Mouse (Mus musculus) neutrophil, adult 59 days (primary cell): Measurements from ENCODE around the gene Vmn2r93. TPM values are rescaled to one million over a fixed set of nuclear protein-coding genes. Genes with fewer than 3 reads are reported as not detected.

ENCODE experiments used
- total RNA-seq, 2 experiments: library from RNA; stranded (reverse); gene quantifications; 1 replicate in 1 of 2; 2 replicates in 1 of 2; pipeline ENCODE4 v1.2.4; 2023

Vmn2r93 gene
- not detected for total RNA-seq

GRCm38 (mm10) chr17:18297799-18298198, at the start of gene Vmn2r93:
Gene Vmn2r93 (plus strand): TSS chr17:18298099.

GRCm38 (mm10) chr17:18277656-18278055, 20.2 kb upstream of the Vmn2r93 start, which contains the start of gene Vmn2r94:
Gene Vmn2r94 (minus strand): TSS chr17:18277756.

Other genes starting within 250 kb of the Vmn2r93 start
- not detected for gene Vmn2r124, start 248.7 kb upstream of the Vmn2r93 start, total RNA-seq
- gene Vmn2r91, start 213.1 kb upstream of the Vmn2r93 start, total RNA-seq: not detected
- not detected for gene Vmn2r92, start 146.2 kb upstream of the Vmn2r93 start, total RNA-seq
- gene Vmn2r94, start 20.3 kb upstream of the Vmn2r93 start, total RNA-seq: not detected
- gene Vmn2r95, start 126.0 kb downstream of the Vmn2r93 start, total RNA-seq: not detected